Mouse (Mus musculus) limb, embryonic 11.5 days (tissue): ENCODE measurements at regions not wholly inside any gene's neighbourhood (a gene's known extent, or its start where the extent isn't known, plus 50 kb on each side); places are given as distances from the start of the nearest gene placed in this dataset. TPM values are rescaled to one million over a fixed set of nuclear protein-coding genes. Genes with fewer than 3 reads are reported as not detected.

Experiments used
- microRNA-seq: library from miRNA; unstranded; fragments of <30 nt; microRNA quantifications from one replicate; pipeline ENCODE4, GENCODE M21; 2016

Small RNA genes in the stretch of these regions (microRNA-seq; reads per million reads assigned to microRNA genes)
- not detected for gene Gm27883
